ENCODE assay signal across 8 mouse cellular contexts in genomic region chr9:65404331-65405183, GRCm38 (mm10). TPM values are rescaled to one million over a fixed set of nuclear protein-coding genes. Genes with fewer than 3 reads are reported as not detected.
DNase-seq lines count a peak whose midpoint lies in the region; ATAC-seq and TF ChIP-seq lines count a peak whose summit lies in the region.

No protein-coding gene starts in this region.

- no peaks in the 10 kb centered on the region for H3K27me3 ChIP-seq in hindbrain, embryonic 14.5 days (ENCODE audit: control insufficient read depth, insufficient read depth, low read length)
- peaks cover under 1% of the 10 kb centered on the region for H3K27me3 ChIP-seq in hindbrain, embryonic 10.5 days (ENCODE audit: insufficient read depth, poor library complexity, severe bottlenecking)
- no peaks in the 10 kb centered on the region for H3K27me3 ChIP-seq in lung, embryonic 15.5 days

- no peaks in the 10 kb centered on the region for H3K36me3 ChIP-seq in hindbrain, embryonic 14.5 days (replicated peaks; ENCODE audit: control insufficient read depth, insufficient read depth)
- no peaks in the 10 kb centered on the region for H3K36me3 ChIP-seq in hindbrain, embryonic 10.5 days
- H3K36me3 ChIP-seq in lung, embryonic 15.5 days: no peaks in the 10 kb centered on the region; the same call in 1 of the 2 replicates

- no peak for TF ChIP-seq POLR2A in bone marrow, adult 2 months (IDR thresholded peaks at IDR 0.05; ENCODE audit: borderline replicate concordance, control insufficient read depth, low read depth, low read length)

- H3K4me3 ChIP-seq in hindbrain, embryonic 14.5 days (replicated peaks; ENCODE audit: low read length): no peak overlapping the region
- H3K4me3 ChIP-seq in hindbrain, embryonic 10.5 days: no peak overlapping the region
- no peak overlapping the region for H3K4me3 ChIP-seq in bone marrow, adult 2 months (replicated peaks; ENCODE audit: control insufficient read depth, low read depth, low read length)
- no peak overlapping the region for H3K4me3 ChIP-seq in lung, embryonic 15.5 days

- no peak for TF ChIP-seq CTCF in bone marrow, adult 2 months (IDR thresholded peaks at IDR 0.05; ENCODE audit: control insufficient read depth, insufficient read depth, low read length)

- no peak overlapping the region for H3K9ac ChIP-seq in hindbrain, embryonic 14.5 days
- H3K9ac ChIP-seq in lung, embryonic 15.5 days: 0 out of 2 replicates have a peak overlapping the region, but pooled peaks have one; percentile 20

- DNase-seq in hindbrain, embryonic 14.5 days (ENCODE audit: low spot score): peak; percentile 52
- DNase-seq in hindbrain, embryonic 10.5 days (ENCODE audit: low spot score): no peak
- DNase-seq in gastrocnemius, postnatal 10 days: peak; percentile 78
- peak; percentile 87 for DNase-seq in kidney, postnatal 14 days
- DNase-seq in urinary bladder, postnatal 25 days (ENCODE audit: low spot score): peak; percentile 36
- no peak for DNase-seq in embryo, embryonic 11 days

- H3K4me2 ChIP-seq in hindbrain, embryonic 14.5 days (replicated peaks): no peak overlapping the region
- H3K4me2 ChIP-seq in lung, embryonic 15.5 days: peak overlapping the region; percentile 19

- H3K4me1 ChIP-seq in hindbrain, embryonic 14.5 days (replicated peaks; ENCODE audit: control insufficient read depth, insufficient read depth, low read length): no peaks in the 10 kb centered on the region
- 0 out of 2 replicates have a peak, but pooled peaks cover 3% of the 10 kb centered on the region for H3K4me1 ChIP-seq in hindbrain, embryonic 10.5 days (replicated peaks)
- no peaks in the 10 kb centered on the region; the same call in 1 of the 2 replicates for H3K4me1 ChIP-seq in bone marrow, adult 2 months (ENCODE audit: control insufficient read depth, insufficient read depth, low read length)
- peaks cover 28% of the 10 kb centered on the region for H3K4me1 ChIP-seq in lung, embryonic 15.5 days

- H3K9me3 ChIP-seq in hindbrain, embryonic 14.5 days (ENCODE audit: control insufficient read depth, low read length): no peaks in the 10 kb centered on the region
- no peaks in the 10 kb centered on the region for H3K9me3 ChIP-seq in hindbrain, embryonic 10.5 days
- H3K9me3 ChIP-seq in lung, embryonic 15.5 days: no peaks in the 10 kb centered on the region

- no peak for ATAC-seq in hindbrain, embryonic 14.5 days (ENCODE audit: low FRiP score)
- ATAC-seq in lung, embryonic 15.5 days (ENCODE audit: borderline replicate concordance, extremely low read depth, low FRiP score, low TSS enrichment): peak; percentile 86

- WGBS in hindbrain, embryonic 14.5 days: 70% methylated on average over 15 of the region's 15 CpGs
- WGBS in hindbrain, embryonic 10.5 days: 84% methylated on average over 15 of the region's 15 CpGs
- 17% methylated on average over 15 of the region's 15 CpGs for WGBS in bone marrow, adult 2 months
- 39% methylated on average over 15 of the region's 15 CpGs for WGBS in lung, embryonic 15.5 days

- H3K27ac ChIP-seq in hindbrain, embryonic 14.5 days: no peak overlapping the region
- no peak overlapping the region for H3K27ac ChIP-seq in hindbrain, embryonic 10.5 days
- peak overlapping the region; percentile 14; the same call in 1 of the 2 replicates for H3K27ac ChIP-seq in bone marrow, adult 2 months (ENCODE audit: control insufficient read depth, insufficient read depth, low read depth, low read length, poor library complexity)
- H3K27ac ChIP-seq in lung, embryonic 15.5 days: peak overlapping the region; percentile 81

RNA-seq across cellular contexts. Expression of gene Rasl12, which starts 6.3 kb away (rescaled TPM):
- polyA plus RNA-seq in hindbrain, embryonic 14.5 days (2014; fragmentation: Nextera tagmentation; extraction: Ambion mirVana): 7.6 and 7.9 TPM in 2 replicates
- polyA plus RNA-seq in hindbrain, embryonic 10.5 days (2016; fragmentation: Nextera tagmentation; extraction: Ambion mirVana): 6.3 and 7.8 TPM in 2 replicates
- polyA plus RNA-seq in bone marrow, adult 2 months (2011; ENCODE audit: insufficient read depth, insufficient read length, low replicate concordance, missing spikeins): 0.40 TPM in 1 of 2 replicates, not detected in the other
- total RNA-seq in gastrocnemius, postnatal 10 days (2021): 10 to 100 TPM in 1 of 2 experiments, 1 to 10 TPM in 1; 7.2 to 11.5 TPM
- 49.9 and 52.6 TPM in 2 replicates for polyA plus RNA-seq in lung, embryonic 15.5 days (2015; fragmentation: Nextera tagmentation; extraction: Ambion mirVana)

RNA-seq across cellular contexts. Expression of gene Kbtbd13, which starts 13.1 kb away (rescaled TPM):
- 0.52 and 0.70 TPM in 2 replicates for polyA plus RNA-seq in hindbrain, embryonic 14.5 days (2014; fragmentation: Nextera tagmentation; extraction: Ambion mirVana)
- polyA plus RNA-seq in hindbrain, embryonic 10.5 days (2016; fragmentation: Nextera tagmentation; extraction: Ambion mirVana): 0.80 and 0.85 TPM in 2 replicates
- polyA plus RNA-seq in bone marrow, adult 2 months (2011; ENCODE audit: insufficient read depth, insufficient read length, low replicate concordance, missing spikeins): not detected in 2 replicates
- 10 to 100 TPM in 1 of 2 experiments, 1 to 10 TPM in 1; 8.9 to 10.7 TPM for total RNA-seq in gastrocnemius, postnatal 10 days (2021)
- 5.0 and 5.5 TPM in 2 replicates for polyA plus RNA-seq in lung, embryonic 15.5 days (2015; fragmentation: Nextera tagmentation; extraction: Ambion mirVana)

RNA-seq across cellular contexts. Expression of gene Slc51b, which starts 18.2 kb away (rescaled TPM):
- not detected in 2 replicates for polyA plus RNA-seq in hindbrain, embryonic 14.5 days (2014; fragmentation: Nextera tagmentation; extraction: Ambion mirVana)
- not detected in 2 replicates for polyA plus RNA-seq in hindbrain, embryonic 10.5 days (2016; fragmentation: Nextera tagmentation; extraction: Ambion mirVana)
- not detected in 2 replicates for polyA plus RNA-seq in bone marrow, adult 2 months (2011; ENCODE audit: insufficient read depth, insufficient read length, low replicate concordance, missing spikeins)
- total RNA-seq in gastrocnemius, postnatal 10 days (2021): not detected
- not detected in 2 replicates for polyA plus RNA-seq in lung, embryonic 15.5 days (2015; fragmentation: Nextera tagmentation; extraction: Ambion mirVana)

RNA-seq across cellular contexts. Expression of gene Mtfmt, which starts 31.0 kb away (rescaled TPM):
- 22.0 and 23.7 TPM in 2 replicates for polyA plus RNA-seq in hindbrain, embryonic 14.5 days (2014; fragmentation: Nextera tagmentation; extraction: Ambion mirVana)
- 20.5 TPM in 2 replicates for polyA plus RNA-seq in hindbrain, embryonic 10.5 days (2016; fragmentation: Nextera tagmentation; extraction: Ambion mirVana)
- polyA plus RNA-seq in bone marrow, adult 2 months (2011; ENCODE audit: insufficient read depth, insufficient read length, low replicate concordance, missing spikeins): 7.7 and 18.7 TPM in 2 replicates
- 1 to 10 TPM; 6.6 to 7.1 TPM for total RNA-seq in gastrocnemius, postnatal 10 days (2021)
- polyA plus RNA-seq in lung, embryonic 15.5 days (2015; fragmentation: Nextera tagmentation; extraction: Ambion mirVana): 18.6 and 19.3 TPM in 2 replicates

RNA-seq across cellular contexts. Expression of gene Ubap1l, which starts 43.7 kb away (rescaled TPM):
- polyA plus RNA-seq in hindbrain, embryonic 14.5 days (2014; fragmentation: Nextera tagmentation; extraction: Ambion mirVana): 2.8 and 4.2 TPM in 2 replicates
- 0.10 and 0.41 TPM in 2 replicates for polyA plus RNA-seq in hindbrain, embryonic 10.5 days (2016; fragmentation: Nextera tagmentation; extraction: Ambion mirVana)
- 1.1 and 1.7 TPM in 2 replicates for polyA plus RNA-seq in bone marrow, adult 2 months (2011; ENCODE audit: insufficient read depth, insufficient read length, low replicate concordance, missing spikeins)
- 1 to 10 TPM in 1 of 2 experiments, under 1 TPM in 1; 0.52 to 1.1 TPM for total RNA-seq in gastrocnemius, postnatal 10 days (2021)
- polyA plus RNA-seq in lung, embryonic 15.5 days (2015; fragmentation: Nextera tagmentation; extraction: Ambion mirVana): 0.14 TPM in 1 of 2 replicates, not detected in the other

Comparison
In these comparisons a context has a peak if more than half of its experiments do, and no peak if none do; other contexts are left out.
1. DNase-seq: peak in hindbrain, embryonic 14.5 days (single experiment), gastrocnemius, postnatal 10 days (single experiment), kidney, postnatal 14 days (single experiment) and urinary bladder, postnatal 25 days (single experiment); none in hindbrain, embryonic 10.5 days (single experiment) and embryo, embryonic 11 days (single experiment).
2. H3K27ac ChIP-seq: peak in bone marrow, adult 2 months (single experiment) and lung, embryonic 15.5 days (single experiment); none in hindbrain, embryonic 14.5 days (single experiment) and hindbrain, embryonic 10.5 days (single experiment).